Mouse (Mus musculus): ENCODE results near the gene Gsn. TPM values are rescaled to one million over a fixed set of nuclear protein-coding genes. Genes with fewer than 3 reads are reported as not detected.

Gene Gsn
- 204 and 219 TPM in 2 replicates for polyA plus RNA-seq (2014; fragmentation: Nextera tagmentation; extraction: Ambion mirVana)

GRCm38 (mm10) chr2:35255885-35256833 is at the start of gene Gsn:
Gene Gsn, plus strand, starts transcription at chr2:35256380.
- H3K4me3 ChIP-seq (ENCODE audit: low read depth, low read length) = peak within 1 kb of the TSS; percentile 63
- peak within 1 kb of the TSS; percentile 88 for H3K4me2 ChIP-seq (replicated peaks; ENCODE audit: low read depth, low read length)
- H3K4me1 ChIP-seq (ENCODE audit: control insufficient read depth, insufficient read depth, low read length) = peaks cover 32% of the 10 kb centered on the region
- peak within 1 kb of the TSS; percentile 61 for H3K9ac ChIP-seq (replicated peaks; ENCODE audit: low read depth, low read length)
- H3K27me3 ChIP-seq (ENCODE audit: control insufficient read depth, insufficient read depth, low read length) = no peaks in the 10 kb centered on the region
- WGBS = 4% methylated on average over 54 of the region's 54 CpGs
- H3K9me3 ChIP-seq (ENCODE audit: control insufficient read depth, low read depth, low read length) = no peaks in the 10 kb centered on the region
- H3K36me3 ChIP-seq (ENCODE audit: control insufficient read depth, insufficient read depth, low read length) = no peaks in the 10 kb centered on the region
- peak; percentile 94 for ATAC-seq (ENCODE audit: insufficient number of reproducible peaks, insufficient read depth, low FRiP score, low read depth)
- H3K27ac ChIP-seq (ENCODE audit: low read length) = peak within 1 kb of the TSS; percentile 55; the same call in 1 of the 2 replicates

DNA sequence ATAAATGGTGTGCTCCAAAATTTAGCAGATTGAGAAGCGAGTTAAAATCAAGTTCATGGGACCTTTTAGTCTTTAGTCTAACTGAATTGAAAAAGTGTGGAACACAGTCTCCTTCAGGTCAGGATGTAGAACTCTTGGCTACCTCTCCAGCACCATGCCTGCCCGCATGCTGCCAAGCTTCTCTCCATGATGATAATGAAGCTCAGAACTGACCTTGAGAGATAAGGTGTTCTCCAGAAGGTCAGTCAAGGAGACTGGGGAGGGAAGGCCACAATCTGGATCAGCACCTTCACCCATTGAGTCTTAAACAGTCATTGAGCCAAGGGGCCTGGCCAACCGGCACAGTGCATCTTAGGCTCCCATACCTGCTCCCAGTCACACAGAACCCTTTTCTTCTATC is 49.4 kb upstream of the Gsn start:
- WGBS = 83% methylated on average over 3 of the region's 3 CpGs
- H3K4me3 ChIP-seq (ENCODE audit: low read depth, low read length) = no peak overlapping the region
- no peak for ATAC-seq (ENCODE audit: insufficient number of reproducible peaks, insufficient read depth, low FRiP score, low read depth)
- H3K27me3 ChIP-seq (ENCODE audit: control insufficient read depth, insufficient read depth, low read length) = no peaks in the 10 kb centered on the region
- no peaks in the 10 kb centered on the region for H3K4me1 ChIP-seq (ENCODE audit: control insufficient read depth, insufficient read depth, low read length)
- no peaks in the 10 kb centered on the region for H3K36me3 ChIP-seq (ENCODE audit: control insufficient read depth, insufficient read depth, low read length)
- no peak overlapping the region for H3K4me2 ChIP-seq (replicated peaks; ENCODE audit: low read depth, low read length)
- H3K9ac ChIP-seq (replicated peaks; ENCODE audit: low read depth, low read length) = no peak overlapping the region
- no peak overlapping the region for H3K27ac ChIP-seq (ENCODE audit: low read length)
- no peaks in the 10 kb centered on the region for H3K9me3 ChIP-seq (ENCODE audit: control insufficient read depth, low read depth, low read length)

- Histone ChIP-seq H3K27ac (ENCODE audit: low read length) (no peak overlapping the region), H3K36me3 (ENCODE audit: control insufficient read depth, insufficient read depth, low read length) (no peaks in the 10 kb centered on the region), H3K4me1 (ENCODE audit: control insufficient read depth, insufficient read depth, low read length) (no peaks in the 10 kb centered on the region), H3K4me3 (ENCODE audit: low read depth, low read length) (no peak overlapping the region), H3K4me2 (replicated peaks; ENCODE audit: low read depth, low read length) (no peak overlapping the region), H3K27me3 (ENCODE audit: control insufficient read depth, insufficient read depth, low read length) (no peaks in the 10 kb centered on the region), H3K9me3 (ENCODE audit: control insufficient read depth, low read depth, low read length) (no peaks in the 10 kb centered on the region), H3K9ac (replicated peaks; ENCODE audit: low read depth, low read length) (no peak overlapping the region)
- no peak for ATAC-seq (ENCODE audit: insufficient number of reproducible peaks, insufficient read depth, low FRiP score, low read depth)
- 77% methylated on average over 3 of the region's 3 CpGs for WGBS
Measured at GRCm38 (mm10) chr2:35208054-35208453, 48.1 kb upstream of the Gsn start.

GRCm38 (mm10) chr2:35208931-35209665 is 47.1 kb upstream of the Gsn start:
- no peak overlapping the region for H3K4me3 ChIP-seq (ENCODE audit: low read depth, low read length)
- no peak overlapping the region for H3K9ac ChIP-seq (replicated peaks; ENCODE audit: low read depth, low read length)
- H3K27ac ChIP-seq (ENCODE audit: low read length) = no peak overlapping the region
- H3K27me3 ChIP-seq (ENCODE audit: control insufficient read depth, insufficient read depth, low read length) = no peaks in the 10 kb centered on the region
- WGBS = 61% methylated on average over 8 of the region's 8 CpGs
- H3K36me3 ChIP-seq (ENCODE audit: control insufficient read depth, insufficient read depth, low read length) = no peaks in the 10 kb centered on the region
- no peak for ATAC-seq (ENCODE audit: insufficient number of reproducible peaks, insufficient read depth, low FRiP score, low read depth)
- no peak overlapping the region for H3K4me2 ChIP-seq (replicated peaks; ENCODE audit: low read depth, low read length)
- H3K4me1 ChIP-seq (ENCODE audit: control insufficient read depth, insufficient read depth, low read length) = no peaks in the 10 kb centered on the region
- no peaks in the 10 kb centered on the region for H3K9me3 ChIP-seq (ENCODE audit: control insufficient read depth, low read depth, low read length)

- Histone ChIP-seq H3K9me3 (ENCODE audit: control insufficient read depth, low read depth, low read length) (no peaks in the 10 kb centered on the region), H3K9ac (replicated peaks; ENCODE audit: low read depth, low read length) (no peak overlapping the region), H3K4me1 (ENCODE audit: control insufficient read depth, insufficient read depth, low read length) (no peaks in the 10 kb centered on the region; the same call in 1 of the 2 replicates), H3K4me3 (ENCODE audit: low read depth, low read length) (no peak overlapping the region), H3K4me2 (replicated peaks; ENCODE audit: low read depth, low read length) (no peak overlapping the region), H3K27me3 (ENCODE audit: control insufficient read depth, insufficient read depth, low read length) (no peaks in the 10 kb centered on the region), H3K27ac (ENCODE audit: low read length) (no peak overlapping the region), H3K36me3 (ENCODE audit: control insufficient read depth, insufficient read depth, low read length) (no peaks in the 10 kb centered on the region)
- 59% methylated on average over 3 of the region's 3 CpGs for WGBS
- ATAC-seq (ENCODE audit: insufficient number of reproducible peaks, insufficient read depth, low FRiP score, low read depth) = peak; percentile 76
Measured at GRCm38 (mm10) chr2:35211681-35212080, 44.5 kb upstream of the Gsn start.

GRCm38 (mm10) chr2:35213345-35213910 is 42.8 kb upstream of the Gsn start:
- H3K9ac ChIP-seq (replicated peaks; ENCODE audit: low read depth, low read length) = no peak overlapping the region
- no peaks in the 10 kb centered on the region for H3K27me3 ChIP-seq (ENCODE audit: control insufficient read depth, insufficient read depth, low read length)
- no peaks in the 10 kb centered on the region; the same call in 1 of the 2 replicates for H3K4me1 ChIP-seq (ENCODE audit: control insufficient read depth, insufficient read depth, low read length)
- no peak overlapping the region for H3K4me2 ChIP-seq (replicated peaks; ENCODE audit: low read depth, low read length)
- no peak overlapping the region for H3K27ac ChIP-seq (ENCODE audit: low read length)
- no peak for ATAC-seq (ENCODE audit: insufficient number of reproducible peaks, insufficient read depth, low FRiP score, low read depth)
- H3K36me3 ChIP-seq (ENCODE audit: control insufficient read depth, insufficient read depth, low read length) = no peaks in the 10 kb centered on the region
- H3K9me3 ChIP-seq (ENCODE audit: control insufficient read depth, low read depth, low read length) = no peaks in the 10 kb centered on the region
- 72% methylated on average over 12 of the region's 12 CpGs for WGBS
- no peak overlapping the region for H3K4me3 ChIP-seq (ENCODE audit: low read depth, low read length)

GRCm38 (mm10) chr2:35214881-35215358 is 41.3 kb upstream of the Gsn start:
- Histone ChIP-seq H3K4me3 (ENCODE audit: low read depth, low read length) (no peak overlapping the region), H3K9ac (replicated peaks; ENCODE audit: low read depth, low read length) (no peak overlapping the region), H3K27ac (ENCODE audit: low read length) (no peak overlapping the region), H3K4me2 (replicated peaks; ENCODE audit: low read depth, low read length) (no peak overlapping the region; the same call in 1 of the 2 replicates), H3K4me1 (ENCODE audit: control insufficient read depth, insufficient read depth, low read length) (no peaks in the 10 kb centered on the region; the same call in 1 of the 2 replicates), H3K27me3 (ENCODE audit: control insufficient read depth, insufficient read depth, low read length) (no peaks in the 10 kb centered on the region), H3K9me3 (ENCODE audit: control insufficient read depth, low read depth, low read length) (no peaks in the 10 kb centered on the region), H3K36me3 (ENCODE audit: control insufficient read depth, insufficient read depth, low read length) (no peaks in the 10 kb centered on the region)
- 8% methylated on average over 12 of the region's 12 CpGs for WGBS
- ATAC-seq (ENCODE audit: insufficient number of reproducible peaks, insufficient read depth, low FRiP score, low read depth) = peak; percentile 66

DNA sequence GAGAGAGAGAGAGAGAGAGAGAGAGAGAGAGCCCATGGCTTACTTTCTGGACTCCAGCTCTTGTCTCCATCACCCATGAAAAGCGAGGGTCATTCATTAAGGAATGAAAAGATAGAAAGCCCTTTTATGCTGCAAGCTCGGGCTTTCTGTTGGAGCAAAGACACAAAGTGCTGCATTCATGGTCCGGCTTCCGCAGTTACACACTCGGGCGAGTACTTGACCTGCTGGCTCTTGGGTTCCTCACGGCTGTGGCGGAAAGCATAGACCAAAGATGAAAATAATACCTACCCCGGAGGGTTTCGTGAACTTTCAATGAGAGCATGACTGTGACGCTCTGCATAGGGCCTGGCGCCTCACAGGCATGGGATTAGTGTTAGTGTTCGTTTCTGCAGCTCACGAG is 40.8 kb upstream of the Gsn start:
- Histone ChIP-seq H3K27me3 (ENCODE audit: control insufficient read depth, insufficient read depth, low read length) (no peaks in the 10 kb centered on the region), H3K4me1 (ENCODE audit: control insufficient read depth, insufficient read depth, low read length) (no peaks in the 10 kb centered on the region; the same call in 1 of the 2 replicates), H3K27ac (ENCODE audit: low read length) (no peak overlapping the region), H3K4me2 (replicated peaks; ENCODE audit: low read depth, low read length) (no peak overlapping the region), H3K36me3 (ENCODE audit: control insufficient read depth, insufficient read depth, low read length) (no peaks in the 10 kb centered on the region), H3K9me3 (ENCODE audit: control insufficient read depth, low read depth, low read length) (no peaks in the 10 kb centered on the region), H3K9ac (replicated peaks; ENCODE audit: low read depth, low read length) (no peak overlapping the region), H3K4me3 (ENCODE audit: low read depth, low read length) (no peak overlapping the region)
- no peak for ATAC-seq (ENCODE audit: insufficient number of reproducible peaks, insufficient read depth, low FRiP score, low read depth)
- WGBS = 73% methylated on average over 14 of the region's 14 CpGs

All from stomach, embryonic 14.5 days (tissue).